Mouse (Mus musculus): ENCODE results near the gene Ttc23l. TPM values are rescaled to one million over a fixed set of nuclear protein-coding genes. Genes with fewer than 3 reads are reported as not detected.
"Not testable (repeated sequence)": the region's sequence is repeated elsewhere in the genome, so short reads cannot be mapped to it uniquely, and the experiment has no call there.

Ttc23l gene
- total RNA-seq (2021) = not detected in 2 replicates
- long read RNA-seq = 0 reads

GRCm38 (mm10) chr15:10558465-10558864 is at the start of gene Ttc23l:
Ttc23l (minus strand) TSS chr15:10558668.
- no peak for DNase-seq

- DNase-seq = no peak
Measured at GRCm38 (mm10) chr15:10599413-10599812, 40.9 kb upstream of the Ttc23l start.

GRCm38 (mm10) chr15:10598259-10599225 is 40.1 kb upstream of the Ttc23l start:
- DNase-seq = no peak

GRCm38 (mm10) chr15:10596871-10597270 is 38.4 kb upstream of the Ttc23l start:
- no peak for DNase-seq

GRCm38 (mm10) chr15:10595408-10595807 is 36.9 kb upstream of the Ttc23l start:
- DNase-seq = no peak

GRCm38 (mm10) chr15:10594910-10595309 is 36.4 kb upstream of the Ttc23l start:
- DNase-seq = no peak

GRCm38 (mm10) chr15:10593094-10593493 is 34.6 kb upstream of the Ttc23l start:
- no peak for DNase-seq

GRCm38 (mm10) chr15:10586565-10586964 is 28.1 kb upstream of the Ttc23l start:
- no peak for DNase-seq

GRCm38 (mm10) chr15:10584359-10585187 is 26.1 kb upstream of the Ttc23l start:
- no peak for DNase-seq

GRCm38 (mm10) chr15:10583408-10583807 is 24.9 kb upstream of the Ttc23l start:
- peak; percentile 40 for DNase-seq

GRCm38 (mm10) chr15:10579159-10579558 is 20.7 kb upstream of the Ttc23l start:
- DNase-seq = no peak

- DNase-seq = no peak
Measured at GRCm38 (mm10) chr15:10566486-10566885, 8.0 kb upstream of the Ttc23l start.

GRCm38 (mm10) chr15:10564201-10564600 is 5.7 kb upstream of the Ttc23l start:
- DNase-seq = no peak

GRCm38 (mm10) chr15:10562281-10562680 is 3.8 kb upstream of the Ttc23l start:
- DNase-seq = no peak

GRCm38 (mm10) chr15:10560005-10560404 is 1.5 kb upstream of the Ttc23l start:
- DNase-seq = no peak

- DNase-seq = no peak
Measured at GRCm38 (mm10) chr15:10554336-10554735, 4.1 kb downstream of the Ttc23l start.

GRCm38 (mm10) chr15:10540271-10541088 is 18.0 kb downstream of the Ttc23l start:
- no peak for DNase-seq

- no peak for DNase-seq
Measured at GRCm38 (mm10) chr15:10535969-10536368, 22.5 kb downstream of the Ttc23l start.

- no peak for DNase-seq
Measured at GRCm38 (mm10) chr15:10534591-10534990, 23.9 kb downstream of the Ttc23l start.

GRCm38 (mm10) chr15:10533361-10533760 is 25.1 kb downstream of the Ttc23l start:
- not testable (repeated sequence) for DNase-seq

- no peak for DNase-seq
Measured at GRCm38 (mm10) chr15:10531352-10531751, 27.1 kb downstream of the Ttc23l start.

- DNase-seq = no peak
Measured at GRCm38 (mm10) chr15:10525896-10526295, 32.6 kb downstream of the Ttc23l start.

Measured in adrenal gland, postnatal 25 days (tissue).